Mouse (Mus musculus) layer of hippocampus, adult 9-10 months (tissue): Measurements from ENCODE around the gene Abcg4.
A peak's percentile ranks its signal among the peaks of the same experiment; 100 is the strongest.
"Not testable (repeated sequence)": the region's sequence is repeated elsewhere in the genome, so short reads cannot be mapped to it uniquely, and the experiment has no call there.

Experiments used
- DNase-seq: peaks from one replicate; pipeline ENCODE4 v3.0.0; 2022; ENCODE audit warnings: low spot score

Gene Abcg4

GRCm38 (mm10) chr9:44288076-44288958 lies at the start of gene Abcg4:
Gene Abcg4 (minus strand): TSS chr9:44288615.
- DNase-seq = no peak

GRCm38 (mm10) chr9:44337436-44338169 lies 49.2 kb upstream of the Abcg4 start:
- no peak for DNase-seq

- no peak for DNase-seq
Measured at GRCm38 (mm10) chr9:44336964-44337363, 48.5 kb upstream of the Abcg4 start.

GRCm38 (mm10) chr9:44336513-44336912 lies 48.1 kb upstream of the Abcg4 start:
- not testable (repeated sequence) for DNase-seq

- DNase-seq = no peak
Measured at GRCm38 (mm10) chr9:44336093-44336406, 47.6 kb upstream of the Abcg4 start.

GRCm38 (mm10) chr9:44335331-44336092 lies 47.1 kb upstream of the Abcg4 start:
- DNase-seq = no peak

GRCm38 (mm10) chr9:44334396-44335330 lies 46.2 kb upstream of the Abcg4 start, which contains the start of gene H2afx:
Gene H2afx (plus strand): TSS chr9:44334694.
- DNase-seq = peak; percentile 99

GRCm38 (mm10) chr9:44332918-44333638 lies 44.7 kb upstream of the Abcg4 start:
- DNase-seq = no peak

- DNase-seq = no peak
Measured at GRCm38 (mm10) chr9:44330736-44331135, 42.3 kb upstream of the Abcg4 start.

GRCm38 (mm10) chr9:44327926-44328325 lies 39.5 kb upstream of the Abcg4 start:
- DNase-seq = no peak

GRCm38 (mm10) chr9:44327064-44327711 lies 38.8 kb upstream of the Abcg4 start:
- DNase-seq = no peak

- DNase-seq = peak; percentile 78
Measured at GRCm38 (mm10) chr9:44326371-44327063, 38.1 kb upstream of the Abcg4 start.

- no peak for DNase-seq
Measured at GRCm38 (mm10) chr9:44325768-44326370, 37.5 kb upstream of the Abcg4 start, which contains the start of gene Dpagt1. Gene Dpagt1 (plus strand): TSS chr9:44326019.

- not testable (repeated sequence) for DNase-seq
Measured at GRCm38 (mm10) chr9:44325032-44325767, 36.8 kb upstream of the Abcg4 start.

- DNase-seq = no peak
Measured at GRCm38 (mm10) chr9:44324147-44324546, 35.7 kb upstream of the Abcg4 start.

- DNase-seq = not testable (repeated sequence)
Measured at GRCm38 (mm10) chr9:44323656-44324055, 35.2 kb upstream of the Abcg4 start.

GRCm38 (mm10) chr9:44320799-44321133 lies 32.4 kb upstream of the Abcg4 start:
- DNase-seq = peak; percentile 47
